Mouse (Mus musculus): ENCODE measurements at regions not wholly inside any gene's neighbourhood (a gene's known extent, or its start where the extent isn't known, plus 50 kb on each side); places are given as distances from the start of the nearest gene placed in this dataset.

DNA sequence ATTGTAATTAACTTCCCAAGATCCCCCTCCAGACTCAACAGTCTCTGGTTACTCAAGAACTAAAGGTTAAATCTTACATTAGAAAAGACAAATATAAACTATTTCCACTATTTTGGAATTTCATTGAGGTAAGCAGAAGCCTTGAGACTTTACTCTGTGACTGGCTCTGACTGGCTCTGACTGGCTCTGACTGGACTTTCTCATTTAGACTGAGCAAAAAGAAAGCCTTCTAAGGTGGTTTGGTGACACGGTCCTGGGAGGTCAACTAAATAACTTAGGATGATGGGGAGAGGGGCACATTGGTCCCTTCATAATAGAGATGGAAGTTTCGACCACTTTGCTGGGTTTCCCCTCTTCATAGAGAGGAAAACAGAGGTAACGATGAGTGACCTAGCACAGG lies 243.3 kb upstream of the Nfe2l3 start:
- H3K36me3 ChIP-seq (replicated peaks in 1 of 2; ENCODE audit: control insufficient read depth in 1 of 2, insufficient read depth in 1 of 2, low read length in 1 of 2), result no peaks in the 10 kb centered on the region
- dilution Hi-C loops (cut with MboI; ENCODE audit: extremely low pct_ligation_motif_present, extremely low pct_unique_long_range_greater_than_20kb, low sequenced_read_pairs), result no loop called here

DNA sequence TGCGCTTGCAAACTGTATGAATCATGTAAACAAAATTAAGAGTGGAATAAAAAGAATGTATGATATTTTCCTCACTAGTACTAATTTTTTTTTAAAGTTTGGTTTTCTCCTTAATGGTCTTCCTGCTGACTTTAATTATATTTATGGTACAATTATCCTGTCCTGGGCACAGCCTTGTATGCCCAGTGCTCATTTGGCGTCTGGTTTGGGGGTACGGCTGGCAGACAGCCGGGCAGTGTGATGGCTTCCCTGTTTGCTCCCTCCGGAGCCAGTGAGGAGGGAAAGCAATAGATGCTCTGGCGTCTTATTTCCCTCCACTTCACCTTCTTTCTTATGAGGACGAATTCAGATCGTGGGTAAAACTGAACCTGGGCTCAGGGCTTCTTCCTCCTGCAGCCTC lies 239.6 kb upstream of the Nfe2l3 start:
- in situ Hi-C loops (cut with MboI; ENCODE audit: low pct_ligation_motif_present, low pct_unique_long_range_greater_than_20kb, low sequenced_read_pairs), result no loop called here
- Histone ChIP-seq H3K9ac (ENCODE audit: insufficient read depth, low read depth) (no peak overlapping the region), H3K4me3 (replicated peaks in 1 of 3; ENCODE audit: low read depth in 2 of 3, low read length in 2 of 3, poor library complexity in 1 of 3) (no peak overlapping the region), H3K36me3 (replicated peaks in 1 of 2; ENCODE audit: control insufficient read depth in 1 of 2, insufficient read depth in 1 of 2, low read length in 1 of 2) (no peaks in the 10 kb centered on the region), H3K27me3 (replicated peaks) (peaks cover 15% of the 10 kb centered on the region), H3K4me1 (ENCODE audit: control insufficient read depth in 1 of 2, insufficient read depth in 2 of 2) (no peaks in the 10 kb centered on the region), H3K27ac (ENCODE audit: insufficient read depth, low read depth) (no peak overlapping the region), H3K4me2 (ENCODE audit: insufficient read depth, low read depth, poor library complexity, severe bottlenecking) (no peak overlapping the region), H3K9me3 (replicated peaks; ENCODE audit: low read length) (no peaks in the 10 kb centered on the region), H3K79me2 (replicated peaks; ENCODE audit: control insufficient read depth, extremely low read depth, insufficient read depth, poor library complexity, severe bottlenecking) (no peaks in the 10 kb centered on the region)
- no peak for DNase-seq (ENCODE audit: extremely low read depth)
- TF ChIP-seq EP300 (IDR thresholded peaks at IDR 0.05; ENCODE audit: low read length) (no peak), GABPA (IDR thresholded peaks at IDR 0.05; ENCODE audit: insufficient replicate concordance, low read depth, low read length) (no peak), RAD21 (IDR thresholded peaks at IDR 0.05; ENCODE audit: low read depth, low read length) (no peak)
- dilution Hi-C loops (cut with MboI; ENCODE audit: extremely low pct_ligation_motif_present, extremely low pct_unique_long_range_greater_than_20kb, low sequenced_read_pairs), result no loop called here

More for the DNA sequence above, 243.3 kb upstream of the Nfe2l3 start:
- no peak overlapping the region for H3K4me2 ChIP-seq (ENCODE audit: insufficient read depth, low read depth, poor library complexity, severe bottlenecking)
- no peaks in the 10 kb centered on the region for H3K4me1 ChIP-seq (ENCODE audit: control insufficient read depth in 1 of 2, insufficient read depth in 2 of 2)
- in situ Hi-C loops (cut with MboI; ENCODE audit: low pct_ligation_motif_present, low pct_unique_long_range_greater_than_20kb, low sequenced_read_pairs), result no loop called here
- no peak for DNase-seq (ENCODE audit: extremely low read depth)
- peaks cover 42% of the 10 kb centered on the region for H3K27me3 ChIP-seq (replicated peaks)
- no peaks in the 10 kb centered on the region for H3K79me2 ChIP-seq (replicated peaks; ENCODE audit: control insufficient read depth, extremely low read depth, insufficient read depth, poor library complexity, severe bottlenecking)
- no peak overlapping the region for H3K4me3 ChIP-seq (replicated peaks in 1 of 3; ENCODE audit: low read depth in 2 of 3, low read length in 2 of 3, poor library complexity in 1 of 3)
- H3K9ac ChIP-seq (ENCODE audit: insufficient read depth, low read depth), result no peak overlapping the region
- TF ChIP-seq IRF4 (IDR thresholded peaks at IDR 0.05; ENCODE audit: low read depth, low read length) (no peak), RAD21 (IDR thresholded peaks at IDR 0.05; ENCODE audit: low read depth, low read length) (no peak), MAZ (IDR thresholded peaks at IDR 0.05; ENCODE audit: low read depth, low read length) (no peak), JUN (IDR thresholded peaks at IDR 0.05; ENCODE audit: insufficient read depth, low read depth, low read length) (no peak), E2F4 (IDR thresholded peaks at IDR 0.05; ENCODE audit: insufficient replicate concordance, low read depth, low read length) (no peak), ZKSCAN1 (IDR thresholded peaks at IDR 0.05; ENCODE audit: borderline replicate concordance, low read depth, low read length) (no peak), ETS1 (conservative IDR thresholded peaks at IDR 0.05; ENCODE audit: low read depth, low read length) (no peak), ZC3H11A (IDR thresholded peaks at IDR 0.05; ENCODE audit: low read depth, low read length) (no peak), POLR2AphosphoS2 (IDR thresholded peaks at IDR 0.05; ENCODE audit: low read depth, low read length) (no peak), HCFC1 (IDR thresholded peaks at IDR 0.05; ENCODE audit: low read depth, low read length) (no peak), KAT2A (IDR thresholded peaks at IDR 0.05; ENCODE audit: insufficient replicate concordance, low read length) (no peak), MEF2A (IDR thresholded peaks at IDR 0.05; ENCODE audit: borderline replicate concordance, low read depth, low read length) (no peak), MAFK (IDR thresholded peaks at IDR 0.05; ENCODE audit: insufficient replicate concordance, low read length) (no peak), NELFE (IDR thresholded peaks at IDR 0.05; ENCODE audit: low read depth, low read length) (no peak), MYC (IDR thresholded peaks at IDR 0.05; ENCODE audit: low read depth, low read length) (no peak)
- H3K27ac ChIP-seq (ENCODE audit: insufficient read depth, low read depth), result no peak overlapping the region
- no peaks in the 10 kb centered on the region for H3K9me3 ChIP-seq (replicated peaks; ENCODE audit: low read length)
